Mouse (Mus musculus) embryonic facial prominence, embryonic 14.5 days (tissue): Measurements from ENCODE around the gene Rpl13a. TPM values are rescaled to one million over a fixed set of nuclear protein-coding genes. Genes with fewer than 3 reads are reported as not detected.
A peak's percentile ranks its signal among the peaks of the same experiment; 100 is the strongest.
"Not testable (repeated sequence)": the region's sequence is repeated elsewhere in the genome, so short reads cannot be mapped to it uniquely, and the experiment has no call there.

Source experiments
- ATAC-seq: fragments of 200-750 bp; cut with Nextera tagmentation; 2 replicates; pipeline ENCODE4 v1.8.0; 2017; ENCODE audit warnings: low read depth, moderate number of reproducible peaks, moderate TSS enrichment
- DNase-seq: peaks from one replicate; pipeline ENCODE4 v3.0.0-alpha.2; 2015; ENCODE audit warnings: low spot score
- H3K27ac ChIP-seq: fragments of 300-500 bp; sonication (generic); replicated peaks from 2 replicates; pipeline ENCODE4 v1.5.1; 2014; ENCODE audit warnings: low read depth, mild to moderate bottlenecking, low read length, moderate library complexity
- H3K27me3 ChIP-seq: fragments of 300-500 bp; sonication (generic); replicated peaks from 2 replicates; pipeline ENCODE4 v1.6.1; 2014; ENCODE audit warnings: low read length; ENCODE audit not compliant: control insufficient read depth, insufficient read depth
- H3K36me3 ChIP-seq: fragments of 300-500 bp; sonication (generic); 2 replicates; pipeline ENCODE4 v1.6.1; 2014; ENCODE audit warnings: low read length, mixed read lengths; ENCODE audit not compliant: control insufficient read depth, insufficient read depth
- H3K4me1 ChIP-seq: fragments of 300-500 bp; sonication (generic); 2 replicates; pipeline ENCODE4 v1.6.1; 2014; ENCODE audit warnings: antibody characterized with exemption, low read length; ENCODE audit not compliant: control insufficient read depth, insufficient read depth
- H3K4me2 ChIP-seq: fragments of 300-500 bp; sonication (generic); 2 replicates; pipeline ENCODE4 v1.6.1; 2014; ENCODE audit warnings: low read depth, mild to moderate bottlenecking, low read length, moderate library complexity, mixed read lengths
- H3K4me3 ChIP-seq: fragments of 300-500 bp; sonication (generic); 2 replicates; pipeline ENCODE4 v1.5.1; 2014; ENCODE audit warnings: low read depth, mild to moderate bottlenecking, low read length
- H3K9ac ChIP-seq: fragments of 300-500 bp; sonication (generic); 2 replicates; pipeline ENCODE4 v1.6.1; 2014; ENCODE audit warnings: low read depth, mild to moderate bottlenecking, low read length, moderate library complexity, mixed read lengths
- H3K9me3 ChIP-seq: fragments of 300-500 bp; sonication (generic); 2 replicates; pipeline ENCODE4 v1.6.1; 2016; ENCODE audit warnings: low read length; ENCODE audit not compliant: control insufficient read depth
- WGBS: fragments of 180-500 bp; shearing (Covaris S2); extraction: QIAGEN DNeasy Blood & Tissue Kit; methylation state at CpG from one replicate; pipeline ENCODE4 v1.1.7; 2014; 5-methylcytosine and 5-hydroxymethylcytosine counted together
- polyA plus RNA-seq: library from polyadenylated mRNA; unstranded; fragments of >200 nt; fragmentation: Nextera tagmentation; extraction: Ambion mirVana; gene quantifications from 2 replicates; pipeline ENCODE4 v1.2.1, GENCODE M21; 2014

The Rpl13a gene
- polyA plus RNA-seq, 1 experiment from 2014 or later, result 1,619 TPM

- H3K4me3 ChIP-seq, result no peak overlapping the region
- no peaks in the 10 kb centered on the region for H3K27me3 ChIP-seq
- peaks cover 10% of the 10 kb centered on the region for H3K4me1 ChIP-seq
- ATAC-seq (no peak), DNase-seq (no peak)
- peaks cover 16% of the 10 kb centered on the region for H3K36me3 ChIP-seq
- no peaks in the 10 kb centered on the region for H3K9me3 ChIP-seq
- H3K4me2 ChIP-seq, result no peak overlapping the region
- 91% methylated on average over 8 of the region's 8 CpGs for WGBS
- no peak overlapping the region for H3K27ac ChIP-seq
- no peak overlapping the region for H3K9ac ChIP-seq
Measured at GRCm38 (mm10) chr7:45098541-45099240, 29.9 kb downstream of the Rpl13a start.

GRCm38 (mm10) chr7:45097479-45097878 lies 31.1 kb downstream of the Rpl13a start:
- no peaks in the 10 kb centered on the region for H3K9me3 ChIP-seq
- peaks cover 16% of the 10 kb centered on the region for H3K36me3 ChIP-seq
- H3K9ac ChIP-seq, result no peak overlapping the region
- ATAC-seq, result no peak
- no peak overlapping the region for H3K27ac ChIP-seq
- DNase-seq, result no peak
- H3K4me3 ChIP-seq, result no peak overlapping the region
- peaks cover 9% of the 10 kb centered on the region for H3K4me1 ChIP-seq
- H3K27me3 ChIP-seq, result no peaks in the 10 kb centered on the region
- H3K4me2 ChIP-seq, result no peak overlapping the region
- 47% methylated on average over 6 of the region's 6 CpGs for WGBS

GRCm38 (mm10) chr7:45095965-45096364 lies 32.6 kb downstream of the Rpl13a start:
- peaks cover 16% of the 10 kb centered on the region for H3K36me3 ChIP-seq
- H3K4me2 ChIP-seq, H3K9ac ChIP-seq, H3K4me1 ChIP-seq, H3K27me3 ChIP-seq, H3K9me3 ChIP-seq, H3K4me3 ChIP-seq, ATAC-seq, H3K27ac ChIP-seq, DNase-seq: not testable (repeated sequence)
- 93% methylated on average over 14 of the region's 14 CpGs for WGBS

GRCm38 (mm10) chr7:45095367-45095766 lies 33.2 kb downstream of the Rpl13a start:
- Histone ChIP-seq H3K27me3 (no peaks in the 10 kb centered on the region), H3K9me3 (no peaks in the 10 kb centered on the region), H3K4me2 (no peak overlapping the region), H3K36me3 (peaks cover 16% of the 10 kb centered on the region), H3K4me3 (no peak overlapping the region), H3K9ac (no peak overlapping the region), H3K4me1 (peaks cover 8% of the 10 kb centered on the region), H3K27ac (no peak overlapping the region)
- DNase-seq, result no peak
- 77% methylated on average over 6 of the region's 6 CpGs for WGBS
- no peak for ATAC-seq

- H3K9me3 ChIP-seq, result no peaks in the 10 kb centered on the region
- WGBS, result 31% methylated on average over 7 of the region's 7 CpGs
- no peak overlapping the region for H3K4me2 ChIP-seq
- H3K9ac ChIP-seq, result no peak overlapping the region
- peaks cover 12% of the 10 kb centered on the region for H3K4me1 ChIP-seq
- no peaks in the 10 kb centered on the region for H3K27me3 ChIP-seq
- H3K27ac ChIP-seq, result peak overlapping the region; percentile 97
- no peak overlapping the region for H3K4me3 ChIP-seq
- ATAC-seq, result no peak
- H3K36me3 ChIP-seq, result peaks cover 14% of the 10 kb centered on the region
- DNase-seq, result no peak
Measured at GRCm38 (mm10) chr7:45094121-45094520, 34.4 kb downstream of the Rpl13a start.

- H3K27me3 ChIP-seq, result no peaks in the 10 kb centered on the region
- no peaks in the 10 kb centered on the region for H3K9me3 ChIP-seq
- H3K4me1 ChIP-seq, result peaks cover 12% of the 10 kb centered on the region
- 40% methylated on average over 18 of the region's 18 CpGs for WGBS
- H3K36me3 ChIP-seq, result peaks cover 19% of the 10 kb centered on the region
- ATAC-seq (no peak), DNase-seq (no peak)
- no peak overlapping the region for H3K4me3 ChIP-seq
- peak overlapping the region; percentile 97 for H3K27ac ChIP-seq
- H3K4me2 ChIP-seq, result peak overlapping the region; percentile 70; the same call in 1 of the 2 replicates
- H3K9ac ChIP-seq, result no peak overlapping the region
Measured at GRCm38 (mm10) chr7:45093516-45093905, 35.0 kb downstream of the Rpl13a start.

- DNase-seq, result peak; percentile 82
- 35% methylated on average over 12 of the region's 12 CpGs for WGBS
Measured at GRCm38 (mm10) chr7:45092828-45093515, 35.6 kb downstream of the Rpl13a start.

GRCm38 (mm10) chr7:45092048-45092447 lies 36.5 kb downstream of the Rpl13a start, which contains the start of gene Rcn3:
Gene Rcn3, minus strand, starts transcription at chr7:45092221.
- Histone ChIP-seq H3K27ac (peak within 1 kb of the TSS; percentile 97), H3K4me2 (peak within 1 kb of the TSS; percentile 70), H3K9ac (peak within 1 kb of the TSS; percentile 87), H3K36me3 (peaks cover 27% of the 10 kb centered on the region), H3K27me3 (no peaks in the 10 kb centered on the region), H3K4me3 (peak within 1 kb of the TSS; percentile 67), H3K9me3 (no peaks in the 10 kb centered on the region), H3K4me1 (peaks cover 12% of the 10 kb centered on the region)
- ATAC-seq, result peak; percentile 95
- WGBS, result 1% methylated on average over 15 of the region's 16 CpGs
- peak; percentile 99 for DNase-seq

More at GRCm38 (mm10) chr7:45092828-45093515, 35.6 kb downstream of the Rpl13a start:
- Histone ChIP-seq H3K4me1 (peaks cover 12% of the 10 kb centered on the region), H3K27ac (peak overlapping the region; percentile 97), H3K4me2 (peak overlapping the region; percentile 70), H3K4me3 (no peak overlapping the region), H3K36me3 (peaks cover 24% of the 10 kb centered on the region), H3K9ac (no peak overlapping the region), H3K9me3 (no peaks in the 10 kb centered on the region), H3K27me3 (no peaks in the 10 kb centered on the region)
- ATAC-seq, result no peak
